Mouse (Mus musculus) adrenal gland, adult 2 months (tissue): ENCODE measurements around the gene Afap1l2. TPM values are rescaled to one million over a fixed set of nuclear protein-coding genes. Genes with fewer than 3 reads are reported as not detected.

Experiments used
- DNase-seq: peaks from one replicate; pipeline ENCODE4 v3.0.0; 2021
- polyA plus RNA-seq: library from polyadenylated mRNA; depleted of rRNA; stranded (reverse); fragments of >200 nt; gene quantifications from 2 replicates; pipeline ENCODE4 v1.2.3, GENCODE M21; 2012
- total RNA-seq, 2 experiments: library from RNA; stranded (reverse); gene quantifications; 2 replicates each; pipeline ENCODE4 v1.2.3; 2021

The Afap1l2 gene
- total and polyA plus RNA-seq, 3 experiments, result 5.6 to 29.7 (median 22.7) TPM

- peak; percentile 71 for DNase-seq
Observed at GRCm38 (mm10) chr19:57007291-57007690, 737 bp downstream of the Afap1l2 start.

DNA sequence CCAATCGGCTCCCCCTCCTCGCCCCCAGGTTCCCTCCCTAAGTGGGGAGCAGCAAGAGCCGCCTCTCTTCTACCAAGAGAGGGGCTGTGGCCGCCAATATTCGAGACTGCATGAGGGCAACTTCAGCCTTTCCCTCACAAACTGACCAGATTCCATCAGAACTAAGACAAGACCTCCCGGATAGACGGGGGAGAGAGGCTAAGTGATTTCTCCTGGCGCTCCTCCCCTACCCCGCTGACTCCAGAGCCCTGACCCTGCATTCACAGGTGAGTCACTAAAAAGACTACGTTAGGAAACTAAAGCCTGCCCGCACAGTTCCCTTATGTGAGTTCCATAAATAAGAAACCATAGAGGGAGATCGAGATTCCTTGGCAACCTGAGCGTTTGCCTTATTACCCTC lies 1.2 kb downstream of the Afap1l2 start:
- DNase-seq, result peak; percentile 42

GRCm38 (mm10) chr19:57005062-57005461 lies 3.0 kb downstream of the Afap1l2 start:
- peak; percentile 61 for DNase-seq

- peak; percentile 62 for DNase-seq
Observed at GRCm38 (mm10) chr19:57003460-57003810, 4.6 kb downstream of the Afap1l2 start.

GRCm38 (mm10) chr19:57002741-57003459 lies 5.1 kb downstream of the Afap1l2 start:
- DNase-seq, result no peak

DNA sequence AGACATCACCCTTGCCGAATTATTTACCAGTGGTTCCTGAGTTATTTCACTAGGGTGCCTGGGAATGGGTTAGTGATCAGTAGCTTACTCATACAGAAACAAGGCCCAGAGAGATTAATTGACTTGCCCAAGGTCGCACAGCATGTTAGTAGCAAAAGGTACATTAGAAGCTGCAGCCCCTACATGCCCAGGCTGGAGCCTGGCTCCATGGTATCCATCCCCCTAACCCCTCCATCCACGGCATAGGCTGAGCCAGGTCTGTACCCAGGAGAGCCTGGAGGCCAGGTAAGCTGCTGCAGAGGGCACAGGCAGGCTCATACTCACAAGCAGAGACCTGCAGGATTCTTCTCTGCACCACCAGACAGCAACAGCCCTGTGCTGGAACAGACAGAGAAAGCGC lies 6.1 kb downstream of the Afap1l2 start:
- DNase-seq, result peak; percentile 63

DNA sequence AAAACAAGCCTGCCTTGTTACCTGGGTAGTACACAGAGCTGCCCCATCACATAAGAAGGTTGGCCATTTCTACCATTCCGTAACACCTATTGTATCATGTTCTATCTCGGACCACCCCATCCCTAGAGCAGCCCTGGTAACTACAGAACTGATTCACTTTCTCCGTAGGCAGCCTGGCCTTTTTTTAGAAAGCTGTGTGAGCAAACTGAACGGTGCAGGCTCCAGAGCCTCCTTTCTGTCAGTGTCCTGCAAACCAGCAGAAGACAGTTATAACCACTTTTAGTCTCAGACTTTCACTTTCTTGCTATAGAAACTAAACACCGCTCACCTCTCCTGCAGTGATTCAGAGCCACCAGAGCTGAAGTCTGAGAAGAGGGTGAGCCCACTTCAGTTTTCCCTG lies 7.4 kb downstream of the Afap1l2 start:
- no peak for DNase-seq

- no peak for DNase-seq
Observed at GRCm38 (mm10) chr19:56999781-57000180, 8.2 kb downstream of the Afap1l2 start.

- DNase-seq, result no peak
Observed at GRCm38 (mm10) chr19:56998910-56999309, 9.1 kb downstream of the Afap1l2 start.

GRCm38 (mm10) chr19:56998331-56998730 lies 9.7 kb downstream of the Afap1l2 start:
- no peak for DNase-seq

DNA sequence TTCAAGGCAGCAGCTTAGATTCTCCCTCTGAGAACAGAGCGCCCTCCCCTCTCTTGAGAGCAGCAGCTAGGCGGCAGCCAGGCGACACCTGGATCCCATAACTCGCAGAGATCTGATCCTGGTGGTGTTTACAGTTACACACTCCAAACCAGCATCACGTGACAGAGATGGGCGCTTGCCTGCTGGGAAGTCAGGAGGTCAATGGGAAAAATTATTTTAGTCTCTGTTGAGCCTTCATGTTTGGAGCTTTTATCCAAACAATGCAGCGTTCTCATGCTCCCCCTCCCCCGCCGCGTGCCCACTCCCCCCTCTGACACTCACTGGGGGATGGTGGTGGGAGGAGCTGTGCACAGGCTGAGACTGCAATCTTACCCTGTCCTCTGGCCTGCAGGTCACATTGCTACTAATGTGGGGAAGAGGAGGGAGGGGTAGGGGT lies 10.8 kb downstream of the Afap1l2 start:
- peak; percentile 51 for DNase-seq

DNA sequence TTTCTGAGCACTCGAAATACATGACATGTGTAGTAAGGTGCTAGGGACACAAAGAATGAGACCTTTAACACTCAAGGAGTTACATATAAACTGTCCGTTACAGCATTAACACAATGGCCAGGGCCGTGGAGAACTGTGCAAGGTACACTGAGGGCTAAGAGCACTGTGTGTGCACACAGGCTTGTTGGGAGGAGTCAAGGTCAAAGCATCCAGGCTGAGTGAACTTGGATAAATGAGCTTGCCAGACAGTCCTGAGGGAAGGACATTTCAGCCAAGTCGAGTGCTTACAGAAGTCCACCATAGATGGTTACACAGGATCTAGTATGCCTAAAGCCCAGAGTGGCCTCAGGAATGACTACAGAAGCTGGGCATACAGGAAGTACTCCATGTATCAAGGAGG lies 12.6 kb downstream of the Afap1l2 start:
- peak; percentile 48 for DNase-seq

DNA sequence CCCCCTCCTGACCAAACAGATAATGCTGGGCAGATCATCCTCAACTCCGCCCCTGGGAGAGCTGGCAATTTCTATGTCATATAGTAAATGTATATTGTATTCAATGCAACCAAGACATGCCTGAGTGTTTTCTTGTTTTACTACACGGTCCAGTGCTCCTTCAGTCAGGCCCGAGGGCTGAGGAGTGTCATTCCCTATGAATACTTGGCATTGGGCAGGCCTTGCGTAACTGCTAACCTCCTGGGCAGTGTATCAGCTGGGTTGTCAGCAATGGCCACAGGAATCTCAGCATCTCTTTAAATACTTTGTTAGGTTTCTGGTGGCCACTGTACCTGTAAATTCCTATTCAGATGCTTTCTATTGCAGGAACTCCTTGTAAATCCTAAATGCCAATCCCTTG lies 13.4 kb downstream of the Afap1l2 start:
- peak; percentile 72 for DNase-seq

GRCm38 (mm10) chr19:56993763-56994162 lies 14.3 kb downstream of the Afap1l2 start:
- DNase-seq, result peak; percentile 88

- peak; percentile 65 for DNase-seq
Observed at GRCm38 (mm10) chr19:56992978-56993545, 15.0 kb downstream of the Afap1l2 start.

GRCm38 (mm10) chr19:56990367-56991111 lies 17.5 kb downstream of the Afap1l2 start:
- peak; percentile 73 for DNase-seq

- no peak for DNase-seq
Observed at GRCm38 (mm10) chr19:56989171-56989570, 18.9 kb downstream of the Afap1l2 start.

- DNase-seq, result no peak
Observed at GRCm38 (mm10) chr19:56984229-56984628, 23.8 kb downstream of the Afap1l2 start.

GRCm38 (mm10) chr19:56983757-56984156 lies 24.3 kb downstream of the Afap1l2 start:
- no peak for DNase-seq

DNA sequence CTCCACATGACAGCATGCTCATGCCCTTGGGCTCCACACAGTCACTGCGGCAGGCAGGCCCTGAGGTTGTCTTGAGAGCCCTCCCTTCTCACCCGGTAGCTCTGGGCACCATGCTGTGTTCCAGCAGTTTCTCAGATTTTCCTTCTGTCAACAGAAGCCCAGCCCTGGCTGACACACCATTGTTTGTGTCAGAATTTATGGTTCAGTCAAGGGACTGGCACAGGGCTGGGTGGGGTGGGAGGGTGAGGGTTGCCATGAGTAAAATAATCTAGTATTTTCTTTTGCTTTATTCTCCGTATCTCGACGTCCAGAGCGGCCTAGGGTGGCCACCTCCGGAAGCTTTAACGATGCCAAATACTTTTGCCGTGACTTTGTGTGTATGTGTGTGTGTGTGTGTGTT lies 26.3 kb downstream of the Afap1l2 start:
- no peak for DNase-seq

- DNase-seq, result no peak
Observed at GRCm38 (mm10) chr19:56980803-56981202, 27.2 kb downstream of the Afap1l2 start.

GRCm38 (mm10) chr19:56976962-56977948 lies 30.8 kb downstream of the Afap1l2 start:
- peak; percentile 64 for DNase-seq
